Mouse (Mus musculus): ENCODE results near the gene Cttn. TPM values are rescaled to one million over a fixed set of nuclear protein-coding genes. Genes with fewer than 3 reads are reported as not detected.

Cttn gene
- polyA plus RNA-seq, 1 experiment from 2014 or later = 180 TPM

GRCm38 (mm10) chr7:144414632-144415031, 56.2 kb downstream of the Cttn start:
- Histone ChIP-seq H3K27ac (no peak overlapping the region), H3K4me2 (no peak overlapping the region), H3K9ac (no peak overlapping the region), H3K4me3 (replicated peaks) (no peak overlapping the region), H3K4me1 (peaks cover 27% of the 10 kb centered on the region), H3K9me3 (replicated peaks) (no peaks in the 10 kb centered on the region), H3K27me3 (no peaks in the 10 kb centered on the region), H3K36me3 (no peaks in the 10 kb centered on the region)
- 85% methylated on average over 5 of the region's 5 CpGs for WGBS
- no peak for ATAC-seq (replicated peaks; ENCODE audit: low FRiP score)

GRCm38 (mm10) chr7:144411967-144412906, 58.6 kb downstream of the Cttn start:
- H3K9me3 ChIP-seq (replicated peaks) = no peaks in the 10 kb centered on the region
- ATAC-seq (replicated peaks; ENCODE audit: low FRiP score) = no peak
- H3K4me3 ChIP-seq (replicated peaks) = no peak overlapping the region
- H3K27ac ChIP-seq = no peak overlapping the region
- no peaks in the 10 kb centered on the region for H3K36me3 ChIP-seq
- H3K9ac ChIP-seq = no peak overlapping the region
- WGBS = 38% methylated on average over 22 of the region's 22 CpGs
- H3K4me2 ChIP-seq = no peak overlapping the region
- H3K27me3 ChIP-seq = no peaks in the 10 kb centered on the region
- peaks cover 14% of the 10 kb centered on the region; the same call in 1 of the 2 replicates for H3K4me1 ChIP-seq

- Histone ChIP-seq H3K4me3 (replicated peaks) (no peak overlapping the region), H3K27ac (no peak overlapping the region), H3K27me3 (no peaks in the 10 kb centered on the region), H3K4me2 (no peak overlapping the region), H3K4me1 (peaks cover 14% of the 10 kb centered on the region; the same call in 1 of the 2 replicates), H3K9ac (no peak overlapping the region), H3K9me3 (replicated peaks) (no peaks in the 10 kb centered on the region), H3K36me3 (no peaks in the 10 kb centered on the region)
- no peak for ATAC-seq (replicated peaks; ENCODE audit: low FRiP score)
- WGBS = 77% methylated on average over 18 of the region's 18 CpGs
These were observed 61.1 kb downstream of the Cttn start for GRCm38 (mm10) chr7:144409682-144410081.

- Histone ChIP-seq H3K27ac (no peak overlapping the region), H3K9me3 (replicated peaks) (no peaks in the 10 kb centered on the region), H3K4me1 (peaks cover 14% of the 10 kb centered on the region; the same call in 1 of the 2 replicates), H3K4me2 (no peak overlapping the region), H3K4me3 (replicated peaks) (no peak overlapping the region), H3K27me3 (no peaks in the 10 kb centered on the region), H3K9ac (no peak overlapping the region), H3K36me3 (no peaks in the 10 kb centered on the region)
- no peak for ATAC-seq (replicated peaks; ENCODE audit: low FRiP score)
- 78% methylated on average over 2 of the region's 2 CpGs for WGBS
These were observed 62.3 kb downstream of the Cttn start for GRCm38 (mm10) chr7:144408464-144409000.

GRCm38 (mm10) chr7:144407675-144408074, 63.1 kb downstream of the Cttn start:
- Histone ChIP-seq H3K36me3 (no peaks in the 10 kb centered on the region), H3K27ac (no peak overlapping the region), H3K4me2 (no peak overlapping the region), H3K4me3 (replicated peaks) (no peak overlapping the region), H3K9me3 (replicated peaks) (no peaks in the 10 kb centered on the region), H3K27me3 (no peaks in the 10 kb centered on the region), H3K9ac (no peak overlapping the region), H3K4me1 (peaks cover 12% of the 10 kb centered on the region; the same call in 1 of the 2 replicates)
- WGBS = 66% methylated on average over 4 of the region's 4 CpGs
- no peak for ATAC-seq (replicated peaks; ENCODE audit: low FRiP score)

GRCm38 (mm10) chr7:144402492-144402891, 68.3 kb downstream of the Cttn start:
- Histone ChIP-seq H3K36me3 (no peaks in the 10 kb centered on the region), H3K4me2 (no peak overlapping the region), H3K9ac (no peak overlapping the region), H3K4me1 (no peaks in the 10 kb centered on the region), H3K27ac (no peak overlapping the region), H3K9me3 (replicated peaks) (no peaks in the 10 kb centered on the region), H3K4me3 (replicated peaks) (no peak overlapping the region), H3K27me3 (no peaks in the 10 kb centered on the region)
- 78% methylated on average over 4 of the region's 4 CpGs for WGBS
- ATAC-seq (replicated peaks; ENCODE audit: low FRiP score) = no peak

GRCm38 (mm10) chr7:144391727-144392126, 79.1 kb downstream of the Cttn start:
- Histone ChIP-seq H3K27ac (no peak overlapping the region), H3K4me3 (replicated peaks) (no peak overlapping the region), H3K4me1 (no peaks in the 10 kb centered on the region), H3K9ac (no peak overlapping the region), H3K4me2 (no peak overlapping the region), H3K9me3 (replicated peaks) (no peaks in the 10 kb centered on the region), H3K36me3 (no peaks in the 10 kb centered on the region), H3K27me3 (no peaks in the 10 kb centered on the region)
- ATAC-seq (replicated peaks; ENCODE audit: low FRiP score) = no peak
- 80% methylated on average over 6 of the region's 6 CpGs for WGBS

- H3K27me3 ChIP-seq = no peaks in the 10 kb centered on the region
- H3K4me1 ChIP-seq = no peaks in the 10 kb centered on the region
- H3K36me3 ChIP-seq = no peaks in the 10 kb centered on the region
- H3K4me2 ChIP-seq = no peak overlapping the region
- no peaks in the 10 kb centered on the region for H3K9me3 ChIP-seq (replicated peaks)
- H3K27ac ChIP-seq = no peak overlapping the region
- no peak for ATAC-seq (replicated peaks; ENCODE audit: low FRiP score)
- no peak overlapping the region for H3K9ac ChIP-seq
- H3K4me3 ChIP-seq (replicated peaks) = no peak overlapping the region
- 63% methylated on average over 8 of the region's 8 CpGs for WGBS
These were observed 80.1 kb downstream of the Cttn start for GRCm38 (mm10) chr7:144390676-144391075.

GRCm38 (mm10) chr7:144389704-144390103, 81.1 kb downstream of the Cttn start:
- Histone ChIP-seq H3K4me1 (no peaks in the 10 kb centered on the region), H3K4me3 (replicated peaks) (no peak overlapping the region), H3K9me3 (replicated peaks) (no peaks in the 10 kb centered on the region), H3K27ac (no peak overlapping the region), H3K4me2 (no peak overlapping the region), H3K36me3 (no peaks in the 10 kb centered on the region), H3K27me3 (no peaks in the 10 kb centered on the region), H3K9ac (no peak overlapping the region)
- no peak for ATAC-seq (replicated peaks; ENCODE audit: low FRiP score)
- 84% methylated on average over 2 of the region's 2 CpGs for WGBS

GRCm38 (mm10) chr7:144387537-144387936, 83.3 kb downstream of the Cttn start:
- WGBS = 93% methylated on average over 6 of the region's 6 CpGs

More at GRCm38 (mm10) chr7:144387537-144387936, 83.3 kb downstream of the Cttn start:
- no peak overlapping the region for H3K9ac ChIP-seq
- H3K27ac ChIP-seq = no peak overlapping the region
- no peaks in the 10 kb centered on the region for H3K9me3 ChIP-seq (replicated peaks)
- H3K27me3 ChIP-seq = no peaks in the 10 kb centered on the region
- H3K4me2 ChIP-seq = no peak overlapping the region
- no peak for ATAC-seq (replicated peaks; ENCODE audit: low FRiP score)
- H3K4me1 ChIP-seq = no peaks in the 10 kb centered on the region
- H3K4me3 ChIP-seq (replicated peaks) = no peak overlapping the region
- H3K36me3 ChIP-seq = no peaks in the 10 kb centered on the region

Measured in kidney, embryonic 15.5 days (tissue).